Mouse (Mus musculus) testis, adult 2 months (tissue): ENCODE data around the gene Cacng6. TPM values are rescaled to one million over a fixed set of nuclear protein-coding genes. Genes with fewer than 3 reads are reported as not detected.

Experiments used
- H3K27ac ChIP-seq: fragments of 200-500 bp; 2 replicates; pipeline ENCODE4 v1.5.1; 2012; ENCODE audit warnings: low read depth, low read length; ENCODE audit not compliant: control insufficient read depth, insufficient read depth
- H3K27me3 ChIP-seq: fragments of 200-500 bp; 2 replicates; pipeline ENCODE4 v1.6.1; 2012; ENCODE audit warnings: mild to moderate bottlenecking, low read length, moderate library complexity; ENCODE audit not compliant: control insufficient read depth, insufficient read depth
- H3K36me3 ChIP-seq: fragments of 200-500 bp; 2 replicates; pipeline ENCODE4 v1.6.1; 2012; ENCODE audit warnings: mild to moderate bottlenecking, low read length; ENCODE audit not compliant: control insufficient read depth, insufficient read depth
- H3K4me1 ChIP-seq: fragments of 200-500 bp; 2 replicates; pipeline ENCODE4 v1.6.1; 2012; ENCODE audit warnings: low read length; ENCODE audit not compliant: control insufficient read depth, insufficient read depth
- H3K4me3 ChIP-seq: fragments of 200-500 bp; 2 replicates; pipeline ENCODE4 v1.5.1; 2012; ENCODE audit warnings: low read depth, mild to moderate bottlenecking, low read length, moderate library complexity, mixed read lengths; ENCODE audit not compliant: control insufficient read depth
- CTCF ChIP-seq: fragments of 200-500 bp; IDR thresholded peaks from 2 replicates; pipeline ENCODE4 v1.5.1; 2012; ENCODE audit warnings: low read depth, mild to moderate bottlenecking, inconsistent platforms, low read length, moderate library complexity; ENCODE audit not compliant: control insufficient read depth, insufficient read depth, insufficient replicate concordance
- POLR2A ChIP-seq: fragments of 200-500 bp; IDR thresholded peaks from 2 replicates; pipeline ENCODE4 v1.6.1; 2012; ENCODE audit warnings: low read depth, mild to moderate bottlenecking, inconsistent platforms, low read length, moderate library complexity; ENCODE audit not compliant: control insufficient read depth
- polyA plus RNA-seq: library from polyadenylated mRNA; depleted of rRNA; stranded (reverse); fragments of >200 nt; gene quantifications from 2 replicates; pipeline ENCODE4 v1.2.3, GENCODE M21; 2012

The Cacng6 gene
- polyA plus RNA-seq, 1 experiment = 0.05 TPM

DNA sequence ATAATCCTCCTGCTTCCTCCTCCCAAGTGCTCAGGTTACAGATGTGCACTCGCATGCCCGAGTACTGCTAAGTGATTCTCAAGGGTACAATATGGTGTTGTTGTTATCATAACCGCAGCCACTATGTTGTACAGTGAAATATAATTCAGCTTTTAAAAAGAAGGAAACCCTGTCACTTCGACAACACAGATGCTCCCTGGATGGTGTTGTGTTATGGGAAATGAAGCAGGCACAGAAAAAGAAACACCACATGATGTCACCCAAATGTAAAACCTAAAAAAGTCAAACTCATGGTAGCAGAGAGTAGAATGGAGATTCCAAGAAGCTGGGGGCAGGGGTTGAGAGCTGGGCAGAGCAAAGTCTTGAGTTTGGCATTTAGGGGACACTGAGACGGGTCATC lies 26.7 kb downstream of the Cacng6 start:
- H3K4me1 ChIP-seq = no peaks in the 10 kb centered on the region
- H3K4me3 ChIP-seq = no peak overlapping the region
- H3K36me3 ChIP-seq = no peaks in the 10 kb centered on the region
- no peak for TF ChIP-seq POLR2A
- TF ChIP-seq CTCF = no peak
- H3K27me3 ChIP-seq = no peaks in the 10 kb centered on the region
- no peak overlapping the region for H3K27ac ChIP-seq

- TF ChIP-seq CTCF = no peak
- no peak for TF ChIP-seq POLR2A
- H3K27me3 ChIP-seq = no peaks in the 10 kb centered on the region
- no peak overlapping the region for H3K27ac ChIP-seq
- no peaks in the 10 kb centered on the region for H3K4me1 ChIP-seq
- H3K4me3 ChIP-seq = no peak overlapping the region
- no peaks in the 10 kb centered on the region for H3K36me3 ChIP-seq
Observed at GRCm38 (mm10) chr7:3451161-3451560, 27.2 kb downstream of the Cacng6 start.

GRCm38 (mm10) chr7:3452821-3453485 lies 29.0 kb downstream of the Cacng6 start:
- no peak overlapping the region for H3K27ac ChIP-seq
- no peaks in the 10 kb centered on the region for H3K36me3 ChIP-seq
- H3K4me3 ChIP-seq = no peak overlapping the region
- H3K4me1 ChIP-seq = no peaks in the 10 kb centered on the region
- no peaks in the 10 kb centered on the region for H3K27me3 ChIP-seq
- TF ChIP-seq CTCF (no peak), POLR2A (no peak)

DNA sequence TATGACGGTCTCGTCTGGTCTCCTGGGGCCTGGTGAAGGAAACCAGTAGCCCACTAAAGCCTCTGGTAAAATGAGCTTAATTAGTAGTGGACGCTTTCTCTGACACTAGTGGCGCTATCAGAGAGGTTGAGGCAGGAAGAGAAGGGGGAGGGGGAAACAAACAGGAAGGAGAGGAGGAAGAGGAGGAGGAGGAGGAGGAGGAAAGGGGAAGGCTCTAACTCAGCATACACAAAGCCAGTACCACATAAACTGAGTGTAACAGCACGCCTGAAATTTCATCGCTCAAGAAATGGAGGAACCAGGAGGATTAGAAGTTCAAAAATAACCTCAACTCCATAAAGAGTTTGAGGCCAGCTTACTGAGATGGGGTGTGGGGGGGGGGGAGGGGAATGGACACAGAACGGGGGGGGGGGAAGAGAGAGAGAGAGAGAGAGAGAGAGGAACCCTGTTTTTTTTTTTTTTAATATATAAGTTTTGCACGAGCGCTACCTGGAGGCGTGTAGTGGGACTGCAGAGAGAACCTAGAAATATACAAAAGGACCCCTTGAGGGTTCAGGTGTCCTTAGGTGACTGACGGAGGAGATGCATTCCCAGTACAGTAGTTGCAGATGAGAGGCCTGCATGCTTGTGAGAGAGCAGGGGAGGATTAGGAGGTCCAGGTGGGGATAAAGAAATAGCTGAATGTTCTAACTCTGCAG lies 29.6 kb downstream of the Cacng6 start:
- Histone ChIP-seq H3K4me3 (no peak overlapping the region), H3K27ac (no peak overlapping the region), H3K27me3 (no peaks in the 10 kb centered on the region), H3K36me3 (no peaks in the 10 kb centered on the region), H3K4me1 (no peaks in the 10 kb centered on the region)
- no peak for TF ChIP-seq POLR2A

- H3K36me3 ChIP-seq = no peaks in the 10 kb centered on the region
- no peaks in the 10 kb centered on the region for H3K27me3 ChIP-seq
- 0 out of 2 replicates have a peak overlapping the region, but pooled peaks have one; percentile 3 for H3K27ac ChIP-seq
- no peak for TF ChIP-seq POLR2A
- TF ChIP-seq CTCF = no peak
- H3K4me1 ChIP-seq = no peaks in the 10 kb centered on the region
- no peak overlapping the region for H3K4me3 ChIP-seq
Observed at GRCm38 (mm10) chr7:3457111-3457840, 33.3 kb downstream of the Cacng6 start.

- H3K4me3 ChIP-seq = no peak overlapping the region
- H3K27me3 ChIP-seq = no peaks in the 10 kb centered on the region
Observed at GRCm38 (mm10) chr7:3457841-3458217, 33.8 kb downstream of the Cacng6 start.

DNA sequence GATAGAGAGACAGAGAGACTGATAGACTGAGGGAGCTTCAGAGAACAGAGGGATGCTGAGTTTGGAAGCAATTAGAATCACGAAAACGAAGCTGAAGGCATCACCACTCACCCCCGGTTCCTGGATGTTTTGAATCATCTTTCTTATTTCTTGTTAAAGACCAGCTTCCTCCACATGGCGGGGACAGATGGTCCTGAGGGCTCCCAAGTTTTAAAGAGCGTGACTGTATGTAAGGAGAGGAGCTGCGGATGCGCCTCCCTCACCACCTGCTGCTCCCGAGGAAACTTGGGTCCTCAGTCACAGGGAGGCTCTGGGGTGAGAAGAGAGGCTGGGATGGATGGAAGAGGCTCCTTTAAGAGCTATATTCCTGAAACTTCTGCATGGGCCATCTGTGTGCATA lies 36.3 kb downstream of the Cacng6 start:
- TF ChIP-seq POLR2A = no peak
- no peak for TF ChIP-seq CTCF
- Histone ChIP-seq H3K27ac (no peak overlapping the region), H3K27me3 (no peaks in the 10 kb centered on the region), H3K4me3 (no peak overlapping the region), H3K36me3 (no peaks in the 10 kb centered on the region), H3K4me1 (no peaks in the 10 kb centered on the region)

More at GRCm38 (mm10) chr7:3457841-3458217, 33.8 kb downstream of the Cacng6 start:
- TF ChIP-seq CTCF (no peak), POLR2A (no peak)
- Histone ChIP-seq H3K27ac (0 out of 2 replicates have a peak overlapping the region, but pooled peaks have one; percentile 3), H3K36me3 (no peaks in the 10 kb centered on the region), H3K4me1 (no peaks in the 10 kb centered on the region)
